Mouse (Mus musculus): ENCODE measurements around the gene Hipk3.

Gene Hipk3

GRCm38 (mm10) chr2:104472056-104472455, 22.2 kb downstream of the Hipk3 start:
- DNase-seq (ENCODE audit: inconsistent age in 2 of 2, low spot score in 1 of 2): no peak

GRCm38 (mm10) chr2:104471161-104471560, 23.1 kb downstream of the Hipk3 start:
- DNase-seq (ENCODE audit: inconsistent age in 2 of 2, low spot score in 1 of 2): no peak

DNA sequence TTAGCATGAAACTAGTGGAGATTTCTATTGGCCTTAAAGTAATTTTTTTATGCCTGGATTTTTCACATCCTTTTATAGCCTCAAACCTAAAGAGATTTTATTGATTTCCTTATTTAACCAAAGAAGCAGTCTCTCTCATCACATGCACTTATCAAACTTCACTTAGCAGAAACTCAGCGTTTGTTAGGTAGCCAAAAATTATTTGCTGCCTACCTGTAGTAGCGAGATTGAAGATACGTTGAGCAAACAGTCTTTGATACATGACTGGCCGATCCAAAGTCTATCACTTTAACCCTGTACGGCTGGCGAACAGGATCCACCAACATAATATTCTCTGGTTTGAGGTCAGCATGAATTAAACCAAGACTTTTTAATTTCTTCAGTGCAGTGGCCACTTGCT, 23.7 kb downstream of the Hipk3 start:
- DNase-seq (ENCODE audit: inconsistent age in 2 of 2, low spot score in 1 of 2): no peak

- no peak for DNase-seq (ENCODE audit: inconsistent age in 2 of 2, low spot score in 1 of 2)
These were observed 25.8 kb downstream of the Hipk3 start for GRCm38 (mm10) chr2:104468419-104468818.

DNA sequence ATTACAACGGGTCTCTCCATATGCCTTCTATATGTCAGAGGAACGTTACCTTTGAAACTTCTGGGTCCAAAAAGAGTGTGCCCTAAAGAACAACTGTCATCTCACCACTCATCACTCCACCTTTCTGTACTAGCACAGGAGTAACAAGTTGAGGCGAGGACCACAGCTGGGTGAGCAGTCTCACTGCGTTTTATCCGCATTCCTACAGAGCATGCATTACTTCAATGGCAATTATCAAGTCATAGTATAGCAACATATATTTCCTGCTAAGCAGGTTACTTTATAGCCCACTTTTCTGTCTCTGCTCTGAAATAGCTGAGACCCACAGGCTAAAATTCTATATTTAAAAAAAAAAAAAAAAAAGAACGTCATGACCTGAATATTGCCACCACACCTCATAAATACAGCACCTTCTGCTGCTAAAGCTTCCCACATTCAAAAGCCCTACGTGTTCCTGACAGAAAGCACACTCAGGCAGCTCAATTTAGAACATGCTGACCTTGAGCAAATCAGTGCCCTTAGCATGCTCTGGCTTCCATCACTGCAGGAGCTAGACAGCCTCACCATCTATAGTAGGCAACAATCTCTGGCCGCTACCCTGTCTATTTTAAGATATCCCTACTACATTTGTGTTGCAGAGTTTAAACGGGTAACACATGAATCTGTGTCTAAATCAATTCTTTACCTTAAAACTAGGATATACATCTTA, 27.2 kb downstream of the Hipk3 start:
- DNase-seq (ENCODE audit: inconsistent age in 2 of 2, low spot score in 1 of 2): peak; percentile 49 to 66

DNA sequence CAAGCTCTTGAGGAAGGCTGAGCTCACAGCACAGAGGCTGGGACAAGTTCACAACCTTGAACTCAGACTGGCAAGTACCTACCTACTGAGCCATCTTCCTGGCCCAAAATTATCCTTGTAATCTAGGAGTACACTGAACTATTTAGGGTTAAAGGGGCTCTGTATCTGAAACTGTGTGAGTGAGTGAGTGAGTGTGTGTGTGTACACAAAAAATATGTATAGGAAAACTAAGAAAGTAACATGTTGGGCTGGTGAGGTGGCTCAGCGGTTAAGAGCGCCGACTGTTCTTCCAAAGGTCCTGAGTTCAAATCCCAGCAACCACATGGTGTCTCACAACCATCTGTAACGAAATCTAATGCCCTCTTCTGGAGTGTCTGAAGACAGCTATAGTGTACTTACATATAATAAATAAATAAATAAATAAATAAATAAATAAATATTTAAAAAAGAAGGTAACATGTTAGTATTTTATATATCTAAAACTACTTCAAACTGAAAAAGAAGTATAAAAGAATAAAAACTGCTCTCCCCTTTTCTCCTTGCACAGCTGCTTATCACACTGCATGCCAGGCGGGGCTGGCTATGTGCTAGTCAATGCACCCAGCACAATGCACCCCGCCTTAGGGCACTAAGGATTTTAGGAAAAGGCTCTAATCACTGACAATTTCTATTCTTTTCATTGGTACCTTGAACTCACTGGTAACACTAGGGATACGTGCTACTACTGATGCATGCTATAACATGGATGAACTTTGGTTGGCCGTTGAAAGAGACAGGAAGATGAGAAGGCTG, 28.4 kb downstream of the Hipk3 start:
- no peak for DNase-seq (ENCODE audit: inconsistent age in 2 of 2, low spot score in 1 of 2)

GRCm38 (mm10) chr2:104460021-104460420, 34.2 kb downstream of the Hipk3 start:
- DNase-seq (ENCODE audit: inconsistent age in 2 of 2, low spot score in 1 of 2): no peak

GRCm38 (mm10) chr2:104458569-104459332, 35.5 kb downstream of the Hipk3 start:
- DNase-seq (ENCODE audit: inconsistent age in 2 of 2, low spot score in 1 of 2): peak in 1 of 2 experiments; percentile 74

DNA sequence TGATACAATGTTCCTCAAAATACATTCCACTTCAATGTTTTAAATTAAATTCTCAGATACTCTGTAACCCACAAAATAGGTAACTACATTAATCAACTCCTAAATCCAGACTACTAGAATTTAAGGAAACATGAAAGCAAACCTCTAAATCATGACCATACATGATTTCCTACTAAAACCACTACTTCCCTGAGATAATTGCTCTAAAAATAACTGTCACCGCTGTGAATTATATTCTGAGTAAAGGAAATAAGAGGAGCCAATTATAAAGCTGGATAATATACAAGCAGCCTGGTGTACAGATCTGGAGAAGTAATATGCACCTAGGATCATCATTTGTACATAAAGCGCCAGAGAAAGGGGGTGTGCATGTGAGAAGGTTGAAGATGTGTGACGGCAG, 37.1 kb downstream of the Hipk3 start:
- DNase-seq (ENCODE audit: inconsistent age in 2 of 2, low spot score in 1 of 2): no peak

DNA sequence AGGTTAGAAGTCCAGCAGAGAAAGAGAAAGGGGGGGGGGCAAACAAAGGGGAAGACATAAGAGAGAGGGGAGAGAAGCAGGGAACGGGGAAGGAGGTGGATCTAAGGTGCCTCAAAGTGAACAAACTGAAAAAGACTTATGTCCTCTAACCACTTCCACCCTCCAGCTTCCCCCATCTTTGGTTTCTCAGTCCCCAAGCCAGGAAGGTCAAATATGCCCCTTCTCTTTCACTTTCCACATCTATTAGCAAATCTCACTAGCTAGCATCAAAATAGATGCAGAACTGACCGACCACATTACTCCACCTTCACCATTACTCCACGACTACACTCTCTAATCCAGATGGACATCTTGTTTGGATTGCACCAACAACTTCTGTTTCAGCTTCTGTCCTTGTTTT, 43.6 kb downstream of the Hipk3 start:
- no peak for DNase-seq (ENCODE audit: inconsistent age in 2 of 2, low spot score in 1 of 2)

- no peak for DNase-seq (ENCODE audit: inconsistent age in 2 of 2, low spot score in 1 of 2)
These were observed 45.1 kb downstream of the Hipk3 start for GRCm38 (mm10) chr2:104449191-104449590.

GRCm38 (mm10) chr2:104448201-104448600, 46.0 kb downstream of the Hipk3 start:
- DNase-seq (ENCODE audit: inconsistent age in 2 of 2, low spot score in 1 of 2): no peak

- no peak for DNase-seq (ENCODE audit: inconsistent age in 2 of 2, low spot score in 1 of 2)
These were observed 48.2 kb downstream of the Hipk3 start for GRCm38 (mm10) chr2:104446016-104446415.

GRCm38 (mm10) chr2:104444776-104445175, 49.5 kb downstream of the Hipk3 start:
- peak; percentile 76 to 91 for DNase-seq (ENCODE audit: inconsistent age in 2 of 2, low spot score in 1 of 2)

GRCm38 (mm10) chr2:104442341-104442740, 51.9 kb downstream of the Hipk3 start:
- DNase-seq (ENCODE audit: inconsistent age in 2 of 2, low spot score in 1 of 2): no peak

- no peak for DNase-seq (ENCODE audit: inconsistent age in 2 of 2, low spot score in 1 of 2)
These were observed 58.0 kb downstream of the Hipk3 start for GRCm38 (mm10) chr2:104436226-104436625.

- no peak for DNase-seq (ENCODE audit: inconsistent age in 2 of 2, low spot score in 1 of 2)
These were observed 63.2 kb downstream of the Hipk3 start for GRCm38 (mm10) chr2:104431067-104431466.

DNA sequence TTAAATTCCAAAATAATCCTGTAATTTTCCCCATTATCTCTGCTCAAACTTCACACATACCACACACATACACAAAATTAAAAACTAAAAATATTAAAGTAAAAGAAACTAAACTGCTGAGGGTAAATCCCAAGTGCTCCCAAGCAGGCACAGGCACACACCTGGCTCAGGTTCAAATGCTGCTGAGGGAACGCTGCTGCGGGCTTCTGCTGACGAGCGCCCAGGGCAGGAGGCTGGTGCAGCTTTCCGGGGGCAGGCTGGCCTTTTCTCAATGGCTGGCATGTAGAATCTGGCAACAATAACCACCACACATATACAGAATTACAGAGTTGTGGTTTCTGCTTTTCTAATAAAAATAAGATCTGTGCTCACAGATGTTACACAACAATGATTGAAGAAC, 63.7 kb downstream of the Hipk3 start:
- DNase-seq (ENCODE audit: inconsistent age in 2 of 2, low spot score in 1 of 2): no peak

- DNase-seq (ENCODE audit: inconsistent age in 2 of 2, low spot score in 1 of 2): no peak
These were observed 68.1 kb downstream of the Hipk3 start for GRCm38 (mm10) chr2:104426112-104426511.

- DNase-seq (ENCODE audit: inconsistent age in 2 of 2, low spot score in 1 of 2): peak in 1 of 2 experiments; percentile 77
These were observed 72.0 kb downstream of the Hipk3 start for GRCm38 (mm10) chr2:104422230-104422629.

GRCm38 (mm10) chr2:104420805-104421204, 73.4 kb downstream of the Hipk3 start:
- no peak for DNase-seq (ENCODE audit: inconsistent age in 2 of 2, low spot score in 1 of 2)

GRCm38 (mm10) chr2:104419999-104420398, 74.2 kb downstream of the Hipk3 start:
- DNase-seq (ENCODE audit: inconsistent age in 2 of 2, low spot score in 1 of 2): no peak

Data from adrenal gland, adult (tissue).